Mouse (Mus musculus): Measurements from ENCODE around the gene Atg5.

DNA sequence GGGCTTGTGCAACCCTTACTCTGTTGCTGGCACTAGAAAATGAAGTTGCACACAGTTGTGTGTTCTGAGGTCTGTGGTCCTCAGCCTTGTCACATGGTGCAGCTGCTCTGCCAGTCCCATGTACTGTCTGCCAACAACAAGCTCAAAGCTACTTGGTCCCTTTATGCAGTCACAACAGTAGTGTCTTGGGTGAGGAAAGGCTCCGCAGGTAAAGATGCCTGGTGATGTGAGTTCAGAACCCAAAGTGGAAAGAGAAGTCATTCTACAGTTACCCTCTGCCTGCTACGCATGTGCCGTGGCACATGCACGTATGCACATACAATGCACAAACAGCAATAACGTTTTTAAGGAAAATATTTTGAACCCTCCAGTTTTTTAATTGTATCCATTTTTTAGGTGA, 88.5 kb downstream of the Atg5 start:
- TF ChIP-seq GATA1 (IDR thresholded peaks at IDR 0.05; ENCODE audit: low read length) = no peak
- no peak for TF ChIP-seq TAL1 (IDR thresholded peaks at IDR 0.05; ENCODE audit: low read length)
